Mouse (Mus musculus) A20 (cell line): ENCODE results near the gene Gabra1.

ENCODE experiments used
- DNase-seq: peaks from one replicate; pipeline ENCODE4 v3.0.0-alpha.2; 2011; ENCODE audit warnings: low read depth, low spot score

Gene Gabra1

GRCm38 (mm10) chr11:42182825-42183152, at the start of gene Gabra1:
TSS of gene Gabra1 (minus strand) at chr11:42182930.
- no peak for DNase-seq

DNA sequence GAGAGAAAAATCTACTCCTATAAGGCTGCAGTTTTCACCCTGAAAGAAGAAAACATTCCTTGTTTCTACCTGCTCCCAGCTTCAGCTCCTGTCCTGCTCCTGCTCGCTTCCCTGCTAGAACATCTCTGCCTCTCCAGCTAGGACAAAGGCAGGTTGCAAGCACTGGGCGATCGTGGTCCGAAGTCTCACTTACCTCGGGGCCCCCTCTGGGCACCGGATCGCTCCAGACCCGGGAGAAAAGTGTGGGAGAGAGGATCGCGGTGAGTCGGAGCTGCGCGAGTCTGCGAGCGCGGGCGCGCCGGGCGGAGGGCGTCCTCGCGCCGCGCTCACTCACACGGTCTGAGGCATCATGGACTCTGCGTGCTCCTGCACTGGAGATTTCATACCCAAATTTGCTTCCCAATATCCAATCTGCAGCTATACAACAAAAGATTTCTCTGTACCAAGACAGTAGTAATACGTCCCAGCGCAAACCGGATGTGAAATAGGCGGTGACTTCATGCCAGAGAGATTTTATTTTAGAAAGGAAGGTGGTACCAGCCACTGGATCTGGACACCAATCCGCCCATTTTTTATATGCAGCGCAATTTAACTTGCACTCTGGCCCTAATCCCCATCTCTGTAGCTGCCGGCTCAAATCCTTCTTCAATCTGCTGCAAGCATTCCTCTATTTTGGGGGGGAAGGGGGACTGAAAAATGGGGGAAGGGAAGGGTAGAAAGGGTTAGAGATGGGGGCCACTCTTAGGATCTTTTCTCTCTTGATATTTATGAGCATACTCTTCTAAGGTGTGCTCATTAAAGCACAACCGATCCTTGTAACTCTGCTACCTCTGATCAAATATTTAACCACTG, 531 bp downstream of the Gabra1 start:
- DNase-seq, result no peak

DNA sequence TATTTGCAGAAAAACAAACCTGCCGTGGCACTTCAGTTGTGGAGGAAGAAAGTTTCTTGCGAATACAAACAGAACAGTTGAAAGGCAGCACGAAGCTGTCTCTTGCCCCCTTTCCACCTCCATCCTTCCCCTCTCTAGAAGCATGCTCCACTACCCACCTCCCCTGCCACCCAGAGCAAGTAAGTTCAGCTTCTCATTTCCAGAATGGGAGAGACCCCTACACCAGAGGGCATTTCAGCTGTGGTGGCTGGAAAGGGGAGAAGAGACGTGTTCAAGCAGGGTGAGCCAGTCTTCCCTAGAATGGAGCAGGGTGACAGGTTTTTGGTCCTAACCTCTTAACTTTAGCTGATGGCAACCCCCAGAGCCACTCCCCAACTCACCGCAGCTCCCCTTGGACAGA, 1.3 kb downstream of the Gabra1 start:
- no peak for DNase-seq

- no peak for DNase-seq
Measured at GRCm38 (mm10) chr11:42179535-42179934, 3.2 kb downstream of the Gabra1 start.

DNA sequence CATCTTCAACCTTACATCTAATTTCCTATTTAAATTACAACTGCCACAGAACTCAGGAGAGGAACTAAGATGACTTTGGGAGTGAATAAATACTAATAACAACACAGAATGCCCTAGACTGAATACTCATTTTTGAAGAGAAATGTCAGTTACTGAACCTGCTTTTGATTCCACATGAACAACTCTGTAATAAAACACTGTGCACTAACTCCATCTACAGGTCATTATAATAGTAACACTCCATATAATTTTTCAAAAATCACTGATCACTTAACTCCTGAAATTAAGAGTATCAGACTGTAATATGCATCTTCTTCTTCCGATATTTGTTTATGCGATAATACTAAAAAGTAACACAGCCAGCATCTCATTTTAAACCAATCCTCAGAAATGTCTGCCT, 4.4 kb downstream of the Gabra1 start:
- no peak for DNase-seq

- DNase-seq, result no peak
Measured at GRCm38 (mm10) chr11:42151396-42151795, 31.3 kb downstream of the Gabra1 start.

GRCm38 (mm10) chr11:42116931-42117330, 65.8 kb downstream of the Gabra1 start:
- DNase-seq, result no peak

DNA sequence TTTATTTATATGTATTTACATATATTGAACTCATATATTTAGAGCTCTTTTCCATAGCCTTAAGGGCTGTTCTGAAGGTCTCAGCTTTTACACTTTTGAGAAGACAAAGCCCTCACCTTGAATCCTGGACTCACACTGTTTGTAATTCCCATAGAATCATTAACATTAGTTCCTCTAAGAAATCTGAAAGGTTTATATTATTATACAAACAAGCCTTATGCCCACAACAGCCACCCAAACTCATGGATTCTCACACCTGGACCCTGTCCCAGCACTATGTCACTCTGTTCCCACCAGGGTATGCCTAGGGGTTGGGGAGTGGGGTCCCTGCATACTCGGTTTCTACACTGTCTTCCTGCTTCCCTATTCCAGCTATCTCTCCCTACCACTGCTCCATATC, 72.7 kb downstream of the Gabra1 start:
- DNase-seq, result no peak

- no peak for DNase-seq
Measured at GRCm38 (mm10) chr11:42109627-42110026, 73.1 kb downstream of the Gabra1 start.

DNA sequence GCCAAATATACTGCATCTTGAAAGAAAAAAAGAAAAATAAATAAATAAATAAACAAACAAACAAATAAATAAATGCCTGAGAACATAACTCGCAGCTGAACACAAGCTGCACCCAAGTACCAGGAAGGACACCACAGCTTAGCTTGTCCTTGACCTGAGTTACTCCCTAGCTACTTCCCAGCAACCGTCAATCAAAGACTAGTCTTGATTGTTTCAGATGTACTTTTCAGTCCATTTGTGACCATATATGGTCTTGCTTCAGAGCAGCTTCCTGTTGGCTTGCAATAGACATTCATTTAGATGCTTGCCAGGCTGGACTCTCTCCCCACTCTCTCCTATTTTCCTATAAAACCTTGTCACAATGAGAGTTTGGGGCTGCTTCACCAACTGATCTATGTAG, 87.2 kb downstream of the Gabra1 start:
- DNase-seq, result no peak
